Mouse (Mus musculus) heart, embryonic 11.5 days (tissue): ENCODE results near the gene Rpl36a-ps1. TPM values are rescaled to one million over a fixed set of nuclear protein-coding genes. Genes with fewer than 3 reads are reported as not detected.

Experiments used
- ATAC-seq: fragments of 200-750 bp; cut with Nextera tagmentation; replicated peaks from 2 replicates; pipeline ENCODE4 v1.8.0; 2017; ENCODE audit warnings: moderate library complexity; ENCODE audit not compliant: insufficient number of reproducible peaks, low FRiP score, low TSS enrichment
- H3K27ac ChIP-seq: fragments of 300-500 bp; sonication (generic); 2 replicates; pipeline ENCODE4 v1.5.1; 2014; ENCODE audit warnings: mild to moderate bottlenecking, low read depth, low read length
- H3K27me3 ChIP-seq: fragments of 300-500 bp; sonication (generic); 2 replicates; pipeline ENCODE4 v1.6.1; 2014; ENCODE audit warnings: mild to moderate bottlenecking, low read length, mixed read lengths; ENCODE audit not compliant: control insufficient read depth, insufficient read depth
- H3K36me3 ChIP-seq: fragments of 300-500 bp; sonication (generic); 2 replicates; pipeline ENCODE4 v1.6.1; 2014; ENCODE audit warnings: mild to moderate bottlenecking, low read length, moderate library complexity, mixed read lengths; ENCODE audit not compliant: control insufficient read depth, insufficient read depth
- H3K4me1 ChIP-seq: fragments of 300-500 bp; sonication (generic); 2 replicates; pipeline ENCODE4 v1.6.1; 2014; ENCODE audit warnings: low read length; ENCODE audit not compliant: control insufficient read depth, insufficient read depth
- H3K4me2 ChIP-seq: fragments of 300-500 bp; sonication (generic); 2 replicates; pipeline ENCODE4 v1.6.1; 2014; ENCODE audit warnings: mild to moderate bottlenecking, moderate library complexity
- H3K4me3 ChIP-seq: fragments of 300-500 bp; sonication (generic); 2 replicates; pipeline ENCODE4 v1.5.1; 2014; ENCODE audit warnings: low read depth, low read length
- H3K9ac ChIP-seq: fragments of 300-500 bp; sonication (generic); 2 replicates; pipeline ENCODE4 v1.6.1; 2014; ENCODE audit warnings: mild to moderate bottlenecking, low read depth, low read length, moderate library complexity
- H3K9me3 ChIP-seq: fragments of 300-500 bp; sonication (generic); replicated peaks from 2 replicates; pipeline ENCODE4 v1.6.1; 2016; ENCODE audit warnings: low read length; ENCODE audit not compliant: control insufficient read depth
- WGBS: fragments of 180-500 bp; shearing (Covaris S2); extraction: QIAGEN DNeasy Blood & Tissue Kit; methylation state at CpG from one replicate; pipeline ENCODE4 v1.1.7; 2014; ENCODE audit not compliant: insufficient replicate concordance; 5-methylcytosine and 5-hydroxymethylcytosine counted together
- polyA plus RNA-seq: library from polyadenylated mRNA; unstranded; fragments of >200 nt; fragmentation: Nextera tagmentation; extraction: Ambion mirVana; gene quantifications from 2 replicates; pipeline ENCODE4 v1.2.1, GENCODE M21; 2014

The Rpl36a-ps1 gene
- polyA plus RNA-seq, 1 experiment from 2014 or later, result 1.0 TPM

- Histone ChIP-seq H3K27me3 (no peaks in the 10 kb centered on the region), H3K9ac (no peak overlapping the region), H3K4me2 (no peak overlapping the region), H3K4me3 (no peak overlapping the region), H3K4me1 (no peaks in the 10 kb centered on the region), H3K27ac (no peak overlapping the region), H3K36me3 (no peaks in the 10 kb centered on the region), H3K9me3 (no peaks in the 10 kb centered on the region)
- WGBS, result 34% methylated on average over 3 of the region's 3 CpGs
- ATAC-seq, result no peak
These were observed 4.3 kb downstream of the Rpl36a-ps1 start for GRCm38 (mm10) chr14:98989818-98990217.

- H3K9me3 ChIP-seq, result no peaks in the 10 kb centered on the region
- H3K4me1 ChIP-seq, result peaks cover 7% of the 10 kb centered on the region
- H3K4me3 ChIP-seq, result no peak overlapping the region
- H3K36me3 ChIP-seq, result no peaks in the 10 kb centered on the region
- no peak overlapping the region for H3K9ac ChIP-seq
- no peak overlapping the region for H3K27ac ChIP-seq
- ATAC-seq, result peak; percentile 67; the same call in 1 of the 2 replicates
- H3K27me3 ChIP-seq, result no peaks in the 10 kb centered on the region
- WGBS, result 24% methylated on average over 4 of the region's 4 CpGs
- no peak overlapping the region for H3K4me2 ChIP-seq
These were observed 22.2 kb downstream of the Rpl36a-ps1 start for GRCm38 (mm10) chr14:98971921-98972320.

GRCm38 (mm10) chr14:98958978-98959658 is 35.0 kb downstream of the Rpl36a-ps1 start:
- Histone ChIP-seq H3K36me3 (no peaks in the 10 kb centered on the region), H3K9ac (0 out of 2 replicates have a peak overlapping the region, but pooled peaks have one; percentile 22), H3K9me3 (no peaks in the 10 kb centered on the region), H3K4me1 (no peaks in the 10 kb centered on the region), H3K4me2 (no peak overlapping the region), H3K27me3 (no peaks in the 10 kb centered on the region), H3K4me3 (no peak overlapping the region), H3K27ac (no peak overlapping the region)
- WGBS, result 54% methylated on average over 17 of the region's 17 CpGs
- no peak for ATAC-seq

GRCm38 (mm10) chr14:98956788-98957187 is 37.3 kb downstream of the Rpl36a-ps1 start:
- WGBS, result 87% methylated on average over 9 of the region's 9 CpGs
- no peaks in the 10 kb centered on the region for H3K36me3 ChIP-seq
- no peak overlapping the region for H3K9ac ChIP-seq
- H3K27ac ChIP-seq, result no peak overlapping the region
- no peak overlapping the region for H3K4me2 ChIP-seq
- ATAC-seq, result no peak
- no peak overlapping the region for H3K4me3 ChIP-seq
- no peaks in the 10 kb centered on the region for H3K27me3 ChIP-seq
- H3K4me1 ChIP-seq, result no peaks in the 10 kb centered on the region
- H3K9me3 ChIP-seq, result no peaks in the 10 kb centered on the region

- Histone ChIP-seq H3K9me3 (no peaks in the 10 kb centered on the region), H3K36me3 (no peaks in the 10 kb centered on the region), H3K27ac (no peak overlapping the region), H3K4me1 (no peaks in the 10 kb centered on the region), H3K27me3 (no peaks in the 10 kb centered on the region), H3K4me2 (no peak overlapping the region), H3K4me3 (no peak overlapping the region), H3K9ac (no peak overlapping the region)
- 81% methylated on average over 7 of the region's 7 CpGs for WGBS
- no peak for ATAC-seq
These were observed 41.7 kb downstream of the Rpl36a-ps1 start for GRCm38 (mm10) chr14:98952441-98952840.

GRCm38 (mm10) chr14:98951626-98952290 is 42.4 kb downstream of the Rpl36a-ps1 start:
- WGBS, result 46% methylated on average over 4 of the region's 4 CpGs
- Histone ChIP-seq H3K9me3 (no peaks in the 10 kb centered on the region), H3K27me3 (no peaks in the 10 kb centered on the region), H3K4me3 (no peak overlapping the region), H3K4me1 (no peaks in the 10 kb centered on the region), H3K27ac (no peak overlapping the region), H3K4me2 (no peak overlapping the region), H3K9ac (no peak overlapping the region), H3K36me3 (no peaks in the 10 kb centered on the region)
- ATAC-seq, result no peak

Other genes with a start within 250 kb of the Rpl36a-ps1 start
- gene Mzt1, start 51.8 kb upstream of the Rpl36a-ps1 start, polyA plus RNA-seq, result 93.1 and 97.9 TPM in 2 replicates
- gene Bora, start 51.9 kb upstream of the Rpl36a-ps1 start, polyA plus RNA-seq, result 51.9 and 52.1 TPM in 2 replicates
- gene Pibf1, start 105.1 kb upstream of the Rpl36a-ps1 start, polyA plus RNA-seq, result 15.8 and 16.7 TPM in 2 replicates
- 27.3 and 31.9 TPM in 2 replicates for gene Dis3, start 105.5 kb upstream of the Rpl36a-ps1 start, polyA plus RNA-seq